Mouse (Mus musculus) left cerebral cortex, adult 6 months (tissue): ENCODE measurements around the gene Srebf1. TPM values are rescaled to one million over a fixed set of nuclear protein-coding genes. Genes with fewer than 3 reads are reported as not detected.

Experiments used
- long read RNA-seq, 2 experiments: library from polyadenylated mRNA; unstranded; transcript quantifications; one replicate each; pipeline ENCODE4 v2.0.0; 2019 to 2020
- polyA plus RNA-seq: library from polyadenylated mRNA; unstranded; fragments of <200 nt; fragmentation: Nextera tagmentation; gene quantifications from 2 replicates; pipeline ENCODE4 v1.2.3, GENCODE M21; 2021

Gene Srebf1
- 11.2 and 13.3 TPM in 2 replicates for polyA plus RNA-seq
- long read RNA-seq, experiment 1, full-length matches to known transcripts: 21 of 107 reads
- long read RNA-seq, experiment 1, partial matches to known transcripts: 16 of 107 reads
- long read RNA-seq, experiment 1, other reads (novel, unspliced or antisense): 70 of 107 reads
- long read RNA-seq, experiment 2, full-length matches to known transcripts: 3 of 26 reads
- long read RNA-seq, experiment 2, partial matches to known transcripts: 14 of 26 reads
- long read RNA-seq, experiment 2, other reads (novel, unspliced or antisense): 9 of 26 reads

DNA sequence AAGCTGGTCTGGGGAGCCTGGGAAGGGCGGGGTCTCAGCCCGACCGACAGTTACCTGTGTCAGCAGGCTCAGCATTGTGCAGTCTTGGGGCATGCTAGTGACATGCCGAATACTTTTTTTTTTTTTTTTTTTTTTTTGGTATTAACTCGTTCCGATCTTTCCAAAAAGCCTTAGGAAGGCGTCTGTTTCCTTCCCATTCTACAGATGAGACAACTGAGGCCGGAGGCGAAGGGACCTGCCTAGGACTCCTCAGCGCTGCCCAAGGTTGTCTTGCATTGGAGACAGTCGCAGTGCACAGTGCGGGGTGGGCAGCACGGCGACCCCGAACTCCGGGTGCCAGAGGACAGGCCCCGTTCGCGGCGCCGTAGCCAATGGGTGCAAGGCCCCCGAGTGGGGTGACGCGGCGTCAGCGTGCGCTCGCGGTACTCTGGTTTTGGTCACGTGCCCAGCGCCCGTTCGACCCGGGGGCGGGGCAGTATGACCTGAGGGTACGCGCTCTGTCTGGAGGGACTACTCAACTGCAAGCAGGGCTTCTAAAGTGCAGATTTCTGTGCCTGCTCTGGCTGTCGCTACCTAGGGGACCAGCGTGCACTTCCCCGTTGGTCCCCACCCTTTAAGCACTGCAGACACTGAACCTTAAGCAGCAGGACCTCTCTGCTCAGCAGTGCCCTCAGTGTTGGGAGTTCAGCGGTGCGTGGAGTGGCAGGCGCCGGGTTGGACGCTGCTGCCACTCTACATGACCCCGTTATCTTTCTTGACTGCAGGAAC lies at the start of gene Srebf1:
Srebf1 (minus strand) TSS at position 113 of the 768 bp plus-strand sequence.

Other genes starting within 250 kb of the Srebf1 start
- 4.3 and 4.6 TPM in 2 replicates for gene Pemt, start 176.1 kb downstream of the Srebf1 start, polyA plus RNA-seq
- gene Rai1, start 117.6 kb downstream of the Srebf1 start, polyA plus RNA-seq: 19.7 and 42.3 TPM in 2 replicates
- 67.3 and 75.3 TPM in 2 replicates for gene Tom1l2, start 130.3 kb upstream of the Srebf1 start, polyA plus RNA-seq
- 7.1 and 9.7 TPM in 2 replicates for gene Drc3, start 130.7 kb upstream of the Srebf1 start, polyA plus RNA-seq
- 43.7 and 47.2 TPM in 2 replicates for gene Gid4, start 194.6 kb upstream of the Srebf1 start, polyA plus RNA-seq
- gene Atpaf2, start 195.9 kb upstream of the Srebf1 start, polyA plus RNA-seq: 22.6 and 30.2 TPM in 2 replicates
- gene Drg2, start 232.0 kb upstream of the Srebf1 start, polyA plus RNA-seq: 54.6 and 57.6 TPM in 2 replicates
- 0.04 TPM in 1 of 2 replicates, not detected in the other for gene Myo15, start 246.8 kb upstream of the Srebf1 start, polyA plus RNA-seq